Mouse (Mus musculus): Measurements from ENCODE around the gene Cdkal1.

Gene Cdkal1

DNA sequence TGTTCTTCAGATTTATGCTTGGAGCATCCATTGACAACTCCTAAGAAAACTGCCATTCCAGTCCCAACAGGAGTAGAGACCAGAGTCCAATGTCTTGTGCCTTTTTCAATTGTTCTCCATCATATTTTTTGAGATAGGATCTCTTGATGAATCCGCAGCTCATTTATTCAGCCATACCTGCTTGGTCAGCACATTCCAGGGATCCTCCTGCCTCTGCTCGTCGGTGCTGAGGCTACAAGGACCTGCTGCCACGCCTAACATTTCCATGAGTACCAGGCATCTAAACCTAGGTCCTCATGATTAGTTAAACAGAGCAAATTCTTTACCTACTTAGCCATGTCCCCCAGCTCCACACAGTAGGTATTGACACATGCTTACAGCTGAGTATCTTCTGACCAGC, 676.2 kb downstream of the Cdkal1 start:
- DNase-seq (ENCODE audit: low read depth) = no peak

DNA sequence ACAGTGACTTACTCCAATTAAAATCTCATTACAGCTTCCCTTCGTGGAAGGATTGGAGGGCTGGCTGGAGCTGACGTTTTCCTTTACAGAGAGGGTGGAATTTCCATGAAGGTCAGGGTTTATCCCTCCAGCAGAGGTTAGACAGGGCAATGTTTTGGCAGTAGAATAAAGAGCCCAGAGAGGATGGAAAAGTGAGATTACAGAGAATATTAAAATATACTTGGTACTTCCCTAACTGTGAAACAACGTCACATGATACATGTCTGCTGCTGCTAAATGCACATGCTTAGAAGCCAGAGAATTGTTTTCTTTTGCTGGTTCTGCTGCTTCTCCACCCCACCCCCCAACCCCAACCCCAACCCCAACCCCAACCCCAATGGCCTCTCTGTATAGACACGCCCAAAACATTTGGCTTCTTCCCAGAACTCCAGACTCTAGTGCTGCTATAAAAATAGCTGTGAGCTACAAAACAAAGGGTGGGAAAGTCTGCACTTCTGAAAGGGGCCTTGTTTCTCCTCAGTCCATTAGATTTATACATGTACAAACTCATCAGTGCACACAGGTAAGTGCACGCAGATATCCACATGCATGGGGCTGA, 677.5 kb downstream of the Cdkal1 start:
- no peak for DNase-seq (ENCODE audit: low read depth)

- DNase-seq (ENCODE audit: low read depth) = no peak
These were observed 686.1 kb downstream of the Cdkal1 start for GRCm38 (mm10) chr13:29169356-29169755.

DNA sequence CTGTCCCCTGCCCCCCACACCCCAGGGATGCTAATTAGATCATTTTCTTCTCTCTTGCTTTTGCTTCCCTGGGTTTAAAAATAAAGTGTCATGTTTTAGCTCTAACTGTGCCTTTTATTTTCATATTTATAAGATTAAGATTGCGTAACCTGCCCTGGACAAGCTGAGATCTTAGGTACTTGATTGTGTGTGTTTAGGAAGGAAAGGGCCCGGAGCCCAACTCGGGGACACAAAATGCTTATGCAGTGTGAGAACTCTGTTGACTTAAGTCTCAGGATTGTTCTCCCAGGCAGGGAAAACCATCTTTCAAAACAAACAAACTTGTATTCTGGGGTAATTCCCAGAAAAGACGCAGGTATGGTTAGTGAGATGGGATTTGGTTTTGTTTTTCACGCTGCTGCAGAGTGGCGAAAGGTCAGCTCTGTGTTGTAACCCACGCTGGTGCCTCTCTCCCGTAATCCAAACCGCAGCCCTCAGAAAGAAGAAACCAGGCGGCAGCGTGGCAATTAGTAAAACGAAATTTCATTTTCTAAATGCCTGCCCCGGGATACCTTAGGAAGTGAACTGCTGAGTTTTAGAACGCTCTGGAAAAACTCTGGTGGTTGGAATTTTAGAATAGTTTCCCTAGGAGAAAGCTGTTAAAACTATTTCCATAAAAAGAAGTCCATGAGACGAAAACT, 690.5 kb downstream of the Cdkal1 start:
- peak; percentile 80 for DNase-seq (ENCODE audit: low read depth)

GRCm38 (mm10) chr13:29162867-29163514, 692.5 kb downstream of the Cdkal1 start:
- no peak for DNase-seq (ENCODE audit: low read depth)

- peak; percentile 59 for DNase-seq (ENCODE audit: low read depth)
These were observed 693.0 kb downstream of the Cdkal1 start for GRCm38 (mm10) chr13:29162444-29162843.

- DNase-seq (ENCODE audit: low read depth) = no peak
These were observed 694.0 kb downstream of the Cdkal1 start for GRCm38 (mm10) chr13:29161436-29161835.

- no peak for DNase-seq (ENCODE audit: low read depth)
These were observed 698.8 kb downstream of the Cdkal1 start for GRCm38 (mm10) chr13:29156703-29157102.

DNA sequence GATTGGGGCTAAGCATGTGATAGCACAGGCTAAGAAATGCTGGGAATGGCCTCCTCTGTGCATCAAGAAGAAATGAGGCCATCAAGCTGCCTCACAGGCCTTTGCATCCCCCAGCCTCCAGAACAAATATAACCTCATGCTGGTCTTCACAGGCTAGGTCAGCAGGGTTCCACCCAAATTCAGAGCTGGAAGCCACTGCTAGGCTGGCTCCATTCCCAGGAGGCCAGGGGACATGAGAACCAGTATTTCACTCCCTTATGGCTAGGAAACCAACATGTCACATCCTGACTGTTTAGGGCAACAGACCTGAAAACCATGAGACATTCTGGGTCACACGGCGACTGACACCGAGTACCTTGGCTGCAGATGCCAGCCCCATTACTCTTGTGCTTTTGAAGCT, 700.2 kb downstream of the Cdkal1 start:
- no peak for DNase-seq (ENCODE audit: low read depth)

DNA sequence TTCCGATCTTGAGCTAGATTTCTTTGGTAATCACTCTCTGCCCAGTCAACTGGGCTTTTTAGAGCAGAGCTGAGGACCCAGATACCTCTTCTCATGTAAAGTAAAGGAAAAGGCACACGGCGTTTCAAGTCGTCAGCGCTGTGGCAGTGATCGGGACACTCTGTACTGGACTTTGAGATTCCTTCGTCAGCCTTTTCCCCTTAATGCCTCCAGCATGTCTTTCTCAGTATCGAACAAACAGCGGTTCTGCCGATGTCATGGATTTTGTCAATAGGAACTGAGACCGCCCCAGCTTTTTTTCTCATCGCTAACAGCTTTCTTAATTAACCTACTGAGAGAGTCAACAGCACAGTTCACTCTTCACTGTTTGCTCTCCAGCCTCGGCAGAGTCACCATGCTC, 705.4 kb downstream of the Cdkal1 start:
- no peak for DNase-seq (ENCODE audit: low read depth)

- DNase-seq (ENCODE audit: low read depth) = no peak
These were observed 706.1 kb downstream of the Cdkal1 start for GRCm38 (mm10) chr13:29149404-29149803.

GRCm38 (mm10) chr13:29148616-29149015, 706.9 kb downstream of the Cdkal1 start:
- DNase-seq (ENCODE audit: low read depth) = no peak

Measured in fibroblast of lung, adult 2 months (primary cell).